Mouse (Mus musculus): Measurements from ENCODE around the gene Atf2. TPM values are rescaled to one million over a fixed set of nuclear protein-coding genes. Genes with fewer than 3 reads are reported as not detected.

Atf2 gene
- total and polyA plus RNA-seq, 3 experiments, result 15.9 to 40.9 (median 25.8) TPM

- H3K4me3 ChIP-seq (replicated peaks in 1 of 3; ENCODE audit: low read depth in 2 of 3, low read length in 2 of 3, poor library complexity in 1 of 3), result no peak overlapping the region
- peak; percentile 19 for DNase-seq (ENCODE audit: extremely low read depth)
- H3K4me2 ChIP-seq (ENCODE audit: insufficient read depth, low read depth, poor library complexity, severe bottlenecking), result peak overlapping the region; percentile 30; the same call in 1 of the 2 replicates
- H3K9me3 ChIP-seq (replicated peaks; ENCODE audit: low read length), result no peaks in the 10 kb centered on the region
- H3K36me3 ChIP-seq (replicated peaks in 1 of 2; ENCODE audit: control insufficient read depth in 1 of 2, insufficient read depth in 1 of 2, low read length in 1 of 2), result no peaks in the 10 kb centered on the region
- dilution Hi-C loops (cut with MboI; ENCODE audit: extremely low pct_ligation_motif_present, extremely low pct_unique_long_range_greater_than_20kb, low sequenced_read_pairs) (no loop called here), in situ Hi-C loops (cut with MboI; ENCODE audit: low pct_ligation_motif_present, low pct_unique_long_range_greater_than_20kb, low sequenced_read_pairs) (no loop called here)
- no peak overlapping the region for H3K9ac ChIP-seq (ENCODE audit: insufficient read depth, low read depth)
- peaks cover 11% of the 10 kb centered on the region for H3K27me3 ChIP-seq (replicated peaks)
- H3K4me1 ChIP-seq (ENCODE audit: control insufficient read depth in 1 of 2, insufficient read depth in 2 of 2), result peaks cover 0 to 7% of the 10 kb centered on the region in 2 experiments; a peak in 2 of 4 replicates
- no peaks in the 10 kb centered on the region for H3K79me2 ChIP-seq (replicated peaks; ENCODE audit: control insufficient read depth, extremely low read depth, insufficient read depth, poor library complexity, severe bottlenecking)
- no peak overlapping the region for H3K27ac ChIP-seq (ENCODE audit: insufficient read depth, low read depth)
- TF ChIP-seq JUND (conservative IDR thresholded peaks at IDR 0.05; ENCODE audit: low read depth, low read length), result 0 out of 2 replicates have a peak, but pooled peaks have one; percentile 40
- TF ChIP-seq NELFE (IDR thresholded peaks at IDR 0.05; ENCODE audit: low read depth, low read length), result no peak
- no peak for TF ChIP-seq PAX5 (IDR thresholded peaks at IDR 0.05; ENCODE audit: low read length)
- TF ChIP-seq JUN (IDR thresholded peaks at IDR 0.05; ENCODE audit: insufficient read depth, low read depth, low read length), result peak; percentile 39
- peak; percentile 64 for TF ChIP-seq BHLHE40 (IDR thresholded peaks at IDR 0.05; ENCODE audit: low read depth, low read length)
Measured at GRCm38 (mm10) chr2:73782371-73782905, 110.0 kb downstream of the Atf2 start.

GRCm38 (mm10) chr2:73780321-73781010, 112.0 kb downstream of the Atf2 start:
- Histone ChIP-seq H3K36me3 (replicated peaks in 1 of 2; ENCODE audit: control insufficient read depth in 1 of 2, insufficient read depth in 1 of 2, low read length in 1 of 2) (no peaks in the 10 kb centered on the region), H3K4me3 (replicated peaks in 1 of 3; ENCODE audit: low read depth in 2 of 3, low read length in 2 of 3, poor library complexity in 1 of 3) (no peak overlapping the region), H3K27ac (ENCODE audit: insufficient read depth, low read depth) (no peak overlapping the region), H3K4me2 (ENCODE audit: insufficient read depth, low read depth, poor library complexity, severe bottlenecking) (no peak overlapping the region), H3K9me3 (replicated peaks; ENCODE audit: low read length) (no peaks in the 10 kb centered on the region), H3K27me3 (replicated peaks) (peaks cover 26% of the 10 kb centered on the region), H3K9ac (ENCODE audit: insufficient read depth, low read depth) (no peak overlapping the region), H3K79me2 (replicated peaks; ENCODE audit: control insufficient read depth, extremely low read depth, insufficient read depth, poor library complexity, severe bottlenecking) (no peaks in the 10 kb centered on the region), H3K4me1 (ENCODE audit: control insufficient read depth in 1 of 2, insufficient read depth in 2 of 2) (peaks cover 0 to 7% of the 10 kb centered on the region in 2 experiments; a peak in 2 of 4 replicates)
- TF ChIP-seq HCFC1 (IDR thresholded peaks at IDR 0.05; ENCODE audit: low read depth, low read length), result no peak
- DNase-seq (ENCODE audit: extremely low read depth), result no peak
- dilution Hi-C loops (cut with MboI; ENCODE audit: extremely low pct_ligation_motif_present, extremely low pct_unique_long_range_greater_than_20kb, low sequenced_read_pairs), result no loop called here
- in situ Hi-C loops (cut with MboI; ENCODE audit: low pct_ligation_motif_present, low pct_unique_long_range_greater_than_20kb, low sequenced_read_pairs), result no loop called here

GRCm38 (mm10) chr2:73779796-73780195, 112.6 kb downstream of the Atf2 start:
- Histone ChIP-seq H3K4me3 (replicated peaks in 1 of 3; ENCODE audit: low read depth in 2 of 3, low read length in 2 of 3, poor library complexity in 1 of 3) (no peak overlapping the region), H3K27ac (ENCODE audit: insufficient read depth, low read depth) (no peak overlapping the region), H3K27me3 (replicated peaks) (peaks cover 26% of the 10 kb centered on the region), H3K36me3 (replicated peaks in 1 of 2; ENCODE audit: control insufficient read depth in 1 of 2, insufficient read depth in 1 of 2, low read length in 1 of 2) (no peaks in the 10 kb centered on the region), H3K9ac (ENCODE audit: insufficient read depth, low read depth) (no peak overlapping the region), H3K79me2 (replicated peaks; ENCODE audit: control insufficient read depth, extremely low read depth, insufficient read depth, poor library complexity, severe bottlenecking) (no peaks in the 10 kb centered on the region), H3K4me2 (ENCODE audit: insufficient read depth, low read depth, poor library complexity, severe bottlenecking) (no peak overlapping the region), H3K9me3 (replicated peaks; ENCODE audit: low read length) (no peaks in the 10 kb centered on the region), H3K4me1 (ENCODE audit: control insufficient read depth in 1 of 2, insufficient read depth in 2 of 2) (peaks cover 0 to 7% of the 10 kb centered on the region in 2 experiments; a peak in 2 of 4 replicates)
- in situ Hi-C loops (cut with MboI; ENCODE audit: low pct_ligation_motif_present, low pct_unique_long_range_greater_than_20kb, low sequenced_read_pairs), result no loop called here
- no peak for DNase-seq (ENCODE audit: extremely low read depth)
- TF ChIP-seq PAX5 (IDR thresholded peaks at IDR 0.05; ENCODE audit: low read length) (no peak), CTCF (conservative IDR thresholded peaks at IDR 0.05 in 1 of 2, IDR thresholded peaks at IDR 0.05 in 1 of 2; ENCODE audit: low read depth in 2 of 2, low read length in 2 of 2) (no peak), MAFK (IDR thresholded peaks at IDR 0.05; ENCODE audit: insufficient replicate concordance, low read length) (no peak), POLR2AphosphoS2 (IDR thresholded peaks at IDR 0.05; ENCODE audit: low read depth, low read length) (no peak), ZNF384 (IDR thresholded peaks at IDR 0.05; ENCODE audit: low read depth, low read length) (no peak), KAT2A (IDR thresholded peaks at IDR 0.05; ENCODE audit: insufficient replicate concordance, low read length) (no peak), TCF12 (IDR thresholded peaks at IDR 0.05; ENCODE audit: low read depth, low read length) (no peak), POLR2A (IDR thresholded peaks at IDR 0.05; ENCODE audit: low read depth, low read length) (no peak), TBP (conservative IDR thresholded peaks at IDR 0.05; ENCODE audit: low read depth, low read length) (no peak), SMC3 (IDR thresholded peaks at IDR 0.05; ENCODE audit: low read depth, low read length) (no peak), IRF4 (IDR thresholded peaks at IDR 0.05; ENCODE audit: low read depth, low read length) (no peak), BHLHE40 (IDR thresholded peaks at IDR 0.05; ENCODE audit: low read depth, low read length) (no peak), E2F4 (IDR thresholded peaks at IDR 0.05; ENCODE audit: insufficient replicate concordance, low read depth, low read length) (no peak)
- dilution Hi-C loops (cut with MboI; ENCODE audit: extremely low pct_ligation_motif_present, extremely low pct_unique_long_range_greater_than_20kb, low sequenced_read_pairs), result no loop called here
